Mouse (Mus musculus): ENCODE results near the gene Insl6. TPM values are rescaled to one million over a fixed set of nuclear protein-coding genes. Genes with fewer than 3 reads are reported as not detected.

The Insl6 gene
- polyA plus RNA-seq (2012; rRNA removed), result 1.5 and 2.1 TPM in 2 replicates

GRCm38 (mm10) chr19:29325053-29325851 lies at the start of gene Insl6:
Gene Insl6 (minus strand): TSS chr19:29325356.
- 6% methylated on average over 21 of the region's 31 CpGs for WGBS
- H3K27me3 ChIP-seq (ENCODE audit: control insufficient read depth, insufficient read depth, low read length), result no peaks in the 10 kb centered on the region
- peaks cover 4% of the 10 kb centered on the region; the same call in 1 of the 2 replicates for H3K4me1 ChIP-seq (ENCODE audit: control insufficient read depth, insufficient read depth, insufficient read length)
- H3K4me3 ChIP-seq (ENCODE audit: extremely low read depth, insufficient read depth, insufficient read length), result peak within 1 kb of the TSS; percentile 60
- TF ChIP-seq POLR2A (IDR thresholded peaks at IDR 0.05; ENCODE audit: low read depth, low read length), result no peak; the same call in 1 of the 2 replicates
- TF ChIP-seq CTCF (IDR thresholded peaks at IDR 0.05; ENCODE audit: extremely low read depth, insufficient read depth, insufficient read length, insufficient replicate concordance), result no peak
- H3K27ac ChIP-seq (ENCODE audit: insufficient read depth, low read length), result no peak within 1 kb of the TSS
- no peaks in the 10 kb centered on the region for H3K36me3 ChIP-seq (ENCODE audit: control insufficient read depth, insufficient read depth, low read length)
- DNase-seq (ENCODE audit: low read depth in 1 of 2, low spot score in 2 of 2), result peak; percentile 11 to 67

- no peak overlapping the region for H3K27ac ChIP-seq (ENCODE audit: insufficient read depth, low read length)
- no peaks in the 10 kb centered on the region for H3K27me3 ChIP-seq (ENCODE audit: control insufficient read depth, insufficient read depth, low read length)
- no peak overlapping the region for H3K4me3 ChIP-seq (ENCODE audit: extremely low read depth, insufficient read depth, insufficient read length)
- 79% methylated on average over 9 of the region's 9 CpGs for WGBS
- H3K4me1 ChIP-seq (ENCODE audit: control insufficient read depth, insufficient read depth, insufficient read length), result peaks cover 2% of the 10 kb centered on the region; the same call in 1 of the 2 replicates
- peaks cover 23% of the 10 kb centered on the region for H3K36me3 ChIP-seq (ENCODE audit: control insufficient read depth, insufficient read depth, low read length)
- TF ChIP-seq CTCF (IDR thresholded peaks at IDR 0.05; ENCODE audit: extremely low read depth, insufficient read depth, insufficient read length, insufficient replicate concordance), result no peak
- no peak for TF ChIP-seq POLR2A (IDR thresholded peaks at IDR 0.05; ENCODE audit: low read depth, low read length)
- DNase-seq (ENCODE audit: low read depth in 1 of 2, low spot score in 2 of 2), result no peak
Observed at GRCm38 (mm10) chr19:29374947-29375346, 49.8 kb upstream of the Insl6 start.

GRCm38 (mm10) chr19:29373438-29373837 lies 48.3 kb upstream of the Insl6 start:
- 94% methylated on average over 11 of the region's 11 CpGs for WGBS
- Histone ChIP-seq H3K27me3 (ENCODE audit: control insufficient read depth, insufficient read depth, low read length) (no peaks in the 10 kb centered on the region), H3K36me3 (ENCODE audit: control insufficient read depth, insufficient read depth, low read length) (peaks cover 19% of the 10 kb centered on the region), H3K27ac (ENCODE audit: insufficient read depth, low read length) (no peak overlapping the region), H3K4me3 (ENCODE audit: extremely low read depth, insufficient read depth, insufficient read length) (no peak overlapping the region), H3K4me1 (ENCODE audit: control insufficient read depth, insufficient read depth, insufficient read length) (peaks cover 2% of the 10 kb centered on the region; the same call in 1 of the 2 replicates)
- DNase-seq (ENCODE audit: low read depth in 1 of 2, low spot score in 2 of 2), result no peak
- no peak for TF ChIP-seq CTCF (IDR thresholded peaks at IDR 0.05; ENCODE audit: extremely low read depth, insufficient read depth, insufficient read length, insufficient replicate concordance)
- no peak for TF ChIP-seq POLR2A (IDR thresholded peaks at IDR 0.05; ENCODE audit: low read depth, low read length)

GRCm38 (mm10) chr19:29372621-29373020 lies 47.5 kb upstream of the Insl6 start:
- Histone ChIP-seq H3K4me3 (ENCODE audit: extremely low read depth, insufficient read depth, insufficient read length) (no peak overlapping the region), H3K4me1 (ENCODE audit: control insufficient read depth, insufficient read depth, insufficient read length) (peaks cover 2% of the 10 kb centered on the region; the same call in 1 of the 2 replicates), H3K27ac (ENCODE audit: insufficient read depth, low read length) (no peak overlapping the region; the same call in 1 of the 2 replicates), H3K27me3 (ENCODE audit: control insufficient read depth, insufficient read depth, low read length) (no peaks in the 10 kb centered on the region), H3K36me3 (ENCODE audit: control insufficient read depth, insufficient read depth, low read length) (peaks cover 19% of the 10 kb centered on the region)
- no peak for DNase-seq (ENCODE audit: low read depth in 1 of 2, low spot score in 2 of 2)
- TF ChIP-seq POLR2A (IDR thresholded peaks at IDR 0.05; ENCODE audit: low read depth, low read length), result no peak
- no peak for TF ChIP-seq CTCF (IDR thresholded peaks at IDR 0.05; ENCODE audit: extremely low read depth, insufficient read depth, insufficient read length, insufficient replicate concordance)
- 51% methylated on average over 3 of the region's 3 CpGs for WGBS

GRCm38 (mm10) chr19:29372138-29372537 lies 47.0 kb upstream of the Insl6 start:
- H3K27me3 ChIP-seq (ENCODE audit: control insufficient read depth, insufficient read depth, low read length), result no peaks in the 10 kb centered on the region
- no peak for DNase-seq (ENCODE audit: low read depth in 1 of 2, low spot score in 2 of 2)
- peak overlapping the region; percentile 67 for H3K4me3 ChIP-seq (ENCODE audit: extremely low read depth, insufficient read depth, insufficient read length)
- no peak for TF ChIP-seq POLR2A (IDR thresholded peaks at IDR 0.05; ENCODE audit: low read depth, low read length)
- peaks cover 2% of the 10 kb centered on the region; the same call in 1 of the 2 replicates for H3K4me1 ChIP-seq (ENCODE audit: control insufficient read depth, insufficient read depth, insufficient read length)
- peaks cover 19% of the 10 kb centered on the region for H3K36me3 ChIP-seq (ENCODE audit: control insufficient read depth, insufficient read depth, low read length)
- 6% methylated on average over 4 of the region's 4 CpGs for WGBS
- H3K27ac ChIP-seq (ENCODE audit: insufficient read depth, low read length), result peak overlapping the region; percentile 88

- H3K27me3 ChIP-seq (ENCODE audit: control insufficient read depth, insufficient read depth, low read length), result no peaks in the 10 kb centered on the region
- no peak for DNase-seq (ENCODE audit: low read depth in 1 of 2, low spot score in 2 of 2)
- WGBS, result 31% methylated on average over 18 of the region's 18 CpGs
- peaks cover 16% of the 10 kb centered on the region for H3K36me3 ChIP-seq (ENCODE audit: control insufficient read depth, insufficient read depth, low read length)
- H3K4me3 ChIP-seq (ENCODE audit: extremely low read depth, insufficient read depth, insufficient read length), result peak overlapping the region; percentile 67
- peak overlapping the region; percentile 88 for H3K27ac ChIP-seq (ENCODE audit: insufficient read depth, low read length)
- TF ChIP-seq POLR2A (IDR thresholded peaks at IDR 0.05; ENCODE audit: low read depth, low read length), result no peak
- no peak for TF ChIP-seq CTCF (IDR thresholded peaks at IDR 0.05; ENCODE audit: extremely low read depth, insufficient read depth, insufficient read length, insufficient replicate concordance)
- peaks cover 2% of the 10 kb centered on the region; the same call in 1 of the 2 replicates for H3K4me1 ChIP-seq (ENCODE audit: control insufficient read depth, insufficient read depth, insufficient read length)
Observed at GRCm38 (mm10) chr19:29371284-29372081, 46.3 kb upstream of the Insl6 start.

Data from spleen, adult 2 months (tissue).